Mouse (Mus musculus) small intestine, adult 2 months (tissue): ENCODE measurements around the gene Nifk. TPM values are rescaled to one million over a fixed set of nuclear protein-coding genes. Genes with fewer than 3 reads are reported as not detected.

Experiments used
- H3K27ac ChIP-seq: fragments of 200-500 bp; 2 replicates; pipeline ENCODE4 v1.5.1; 2012; ENCODE audit warnings: low read depth, low read length, control low read depth, inconsistent platforms; ENCODE audit not compliant: insufficient read depth
- H3K27me3 ChIP-seq: fragments of 200-500 bp; 2 replicates; pipeline ENCODE4 v1.6.1; 2012; ENCODE audit warnings: mild to moderate bottlenecking, moderate library complexity, low read length, inconsistent platforms; ENCODE audit not compliant: control insufficient read depth, insufficient read depth
- H3K36me3 ChIP-seq: fragments of 200-500 bp; 2 replicates; pipeline ENCODE4 v1.6.1; 2012; ENCODE audit warnings: mild to moderate bottlenecking, low read length, control low read depth, inconsistent platforms; ENCODE audit not compliant: control insufficient read depth, insufficient read depth
- H3K4me1 ChIP-seq: fragments of 200-500 bp; 2 replicates; pipeline ENCODE4 v1.6.1; 2012; ENCODE audit warnings: low read length, inconsistent platforms, mixed read lengths; ENCODE audit not compliant: control insufficient read depth, insufficient read depth, insufficient read length
- H3K4me3 ChIP-seq: fragments of 200-500 bp; 2 replicates; pipeline ENCODE4 v1.5.1; 2012; ENCODE audit warnings: low read depth, mild to moderate bottlenecking, control low read depth, inconsistent platforms, low read length, moderate library complexity
- CTCF ChIP-seq: fragments of 200-500 bp; IDR thresholded peaks from 2 replicates; pipeline ENCODE4 v1.5.1; 2012; ENCODE audit warnings: low read depth, mild to moderate bottlenecking, control low read depth, inconsistent platforms, low read length, moderate library complexity, mixed read lengths; ENCODE audit not compliant: insufficient replicate concordance, insufficient read length; ENCODE audit errors: extremely low read depth
- POLR2A ChIP-seq: fragments of 200-500 bp; IDR thresholded peaks from 2 replicates; pipeline ENCODE4 v1.6.1; 2012; ENCODE audit warnings: low read depth, mild to moderate bottlenecking, control low read depth, inconsistent platforms, low read length, moderate library complexity
- WGBS: fragments of 180-500 bp; shearing (Covaris S2); methylation state at CpG from one replicate; pipeline ENCODE4 v1.1.7; 2018; 5-methylcytosine and 5-hydroxymethylcytosine counted together
- polyA plus RNA-seq: library from polyadenylated mRNA; depleted of rRNA; stranded (reverse); fragments of >200 nt; gene quantifications from 2 replicates; pipeline ENCODE4 v1.2.3, GENCODE M21; 2012

Nifk gene
- polyA plus RNA-seq, 1 experiment, result 1.5 TPM

DNA sequence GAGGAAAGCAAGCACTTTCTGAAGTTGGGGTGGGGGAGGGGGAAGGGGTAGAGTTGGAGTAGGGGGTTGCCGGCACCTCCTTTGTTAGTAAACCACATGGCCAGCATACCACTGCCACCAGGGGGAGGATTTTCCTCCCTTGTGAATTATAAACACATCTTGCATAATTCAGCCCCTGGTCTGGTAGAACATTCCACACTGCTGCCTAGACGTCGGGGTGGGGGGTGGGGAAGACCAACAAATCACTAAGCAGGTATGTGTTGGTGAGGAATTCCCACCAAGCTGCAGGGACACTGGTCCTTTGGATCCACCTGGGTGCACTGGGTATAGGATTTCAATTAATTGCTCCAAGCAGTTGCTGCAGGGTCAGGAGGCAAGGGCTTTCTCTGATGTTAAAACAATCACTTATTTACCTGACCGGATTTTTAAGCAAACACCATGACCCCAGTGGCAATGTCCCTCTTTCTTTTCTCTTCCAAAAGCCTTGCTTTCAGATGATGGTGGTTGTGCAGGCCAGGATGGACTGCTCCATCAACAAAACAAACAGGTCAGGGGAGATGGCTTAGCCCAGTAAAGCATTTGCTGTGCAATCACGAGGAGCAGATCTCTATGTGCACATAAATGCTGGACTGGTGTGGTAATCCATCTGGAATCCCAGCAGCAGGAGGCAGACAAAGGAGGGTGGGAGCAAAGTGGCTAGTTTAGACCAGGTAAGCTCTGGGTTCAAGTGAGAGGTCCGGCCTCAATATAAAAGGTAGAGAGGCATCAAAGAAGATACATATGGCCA is 22.2 kb downstream of the Nifk start:
- TF ChIP-seq POLR2A (no peak), CTCF (no peak)
- 29% methylated on average over 6 of the region's 6 CpGs for WGBS
- H3K27ac ChIP-seq, result no peak overlapping the region

GRCm38 (mm10) chr1:118349922-118350321 is 28.3 kb downstream of the Nifk start:
- H3K36me3 ChIP-seq, result no peaks in the 10 kb centered on the region
- 66% methylated on average over 3 of the region's 3 CpGs for WGBS
- H3K27ac ChIP-seq, result no peak overlapping the region
- TF ChIP-seq POLR2A (no peak), CTCF (no peak)
- H3K27me3 ChIP-seq, result no peaks in the 10 kb centered on the region
- no peaks in the 10 kb centered on the region for H3K4me1 ChIP-seq
- no peak overlapping the region for H3K4me3 ChIP-seq

More for the DNA sequence above, 22.2 kb downstream of the Nifk start:
- Histone ChIP-seq H3K27me3 (no peaks in the 10 kb centered on the region; the same call in 1 of the 2 replicates), H3K36me3 (no peaks in the 10 kb centered on the region), H3K4me1 (no peaks in the 10 kb centered on the region), H3K4me3 (no peak overlapping the region)

GRCm38 (mm10) chr1:118359071-118359761 is 37.6 kb downstream of the Nifk start:
- Histone ChIP-seq H3K27ac (no peak overlapping the region), H3K36me3 (no peaks in the 10 kb centered on the region), H3K27me3 (no peaks in the 10 kb centered on the region), H3K4me1 (no peaks in the 10 kb centered on the region), H3K4me3 (no peak overlapping the region)
- 63% methylated on average over 6 of the region's 6 CpGs for WGBS
- TF ChIP-seq POLR2A, result no peak
- no peak for TF ChIP-seq CTCF

- H3K27me3 ChIP-seq, result no peaks in the 10 kb centered on the region
- TF ChIP-seq POLR2A (no peak), CTCF (no peak)
- no peak overlapping the region for H3K4me3 ChIP-seq
- H3K27ac ChIP-seq, result no peak overlapping the region
- 92% methylated on average over 1 of the region's 1 CpGs for WGBS
- H3K36me3 ChIP-seq, result no peaks in the 10 kb centered on the region
- H3K4me1 ChIP-seq, result 0 out of 2 replicates have a peak, but pooled peaks cover 1% of the 10 kb centered on the region
These were observed 46.3 kb downstream of the Nifk start for GRCm38 (mm10) chr1:118367970-118368369.

- no peaks in the 10 kb centered on the region for H3K36me3 ChIP-seq
- no peak overlapping the region for H3K27ac ChIP-seq
- no peaks in the 10 kb centered on the region for H3K27me3 ChIP-seq
- 0 out of 2 replicates have a peak, but pooled peaks cover 1% of the 10 kb centered on the region for H3K4me1 ChIP-seq
- WGBS, result 78% methylated on average over 3 of the region's 3 CpGs
- H3K4me3 ChIP-seq, result no peak overlapping the region
- TF ChIP-seq CTCF, result no peak
- TF ChIP-seq POLR2A, result no peak
These were observed 47.3 kb downstream of the Nifk start for GRCm38 (mm10) chr1:118368721-118369461.

DNA sequence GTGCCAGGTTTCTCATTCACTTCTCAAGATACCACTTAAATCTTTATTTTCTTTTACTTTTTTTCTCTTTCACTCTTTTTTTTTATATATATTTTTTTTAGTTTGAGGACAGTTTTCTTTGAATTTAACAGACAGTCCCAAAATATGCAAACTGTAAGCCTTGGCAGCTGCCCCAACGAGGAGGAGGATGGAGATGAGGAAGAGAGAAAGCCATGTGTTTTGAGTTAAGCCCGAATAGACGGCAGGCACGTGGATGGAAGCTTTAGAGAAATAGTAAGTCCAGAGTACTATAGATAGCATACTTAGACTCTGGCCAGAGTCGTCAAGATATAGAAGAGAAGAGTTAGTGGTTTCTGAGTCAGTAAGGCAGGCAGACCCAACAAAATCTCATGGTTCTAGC is 56.1 kb downstream of the Nifk start:
- 62% methylated on average over 5 of the region's 5 CpGs for WGBS
- Histone ChIP-seq H3K27ac (no peak overlapping the region), H3K36me3 (no peaks in the 10 kb centered on the region), H3K27me3 (no peaks in the 10 kb centered on the region), H3K4me3 (no peak overlapping the region), H3K4me1 (no peaks in the 10 kb centered on the region)
- TF ChIP-seq POLR2A (no peak), CTCF (no peak)
